Mouse (Mus musculus): ENCODE data around the gene Aqp7. TPM values are rescaled to one million over a fixed set of nuclear protein-coding genes. Genes with fewer than 3 reads are reported as not detected.

Aqp7 gene
- total and polyA plus RNA-seq, 3 experiments = 0.10 TPM; not detected in 2

- H3K4me1 ChIP-seq (ENCODE audit: control insufficient read depth in 1 of 2, insufficient read depth in 2 of 2) = no peaks in the 10 kb centered on the region
- H3K36me3 ChIP-seq (replicated peaks in 1 of 2; ENCODE audit: control insufficient read depth in 1 of 2, insufficient read depth in 1 of 2, low read length in 1 of 2) = no peaks in the 10 kb centered on the region
- H3K9me3 ChIP-seq (replicated peaks; ENCODE audit: low read length) = no peaks in the 10 kb centered on the region
- no peak overlapping the region for H3K4me3 ChIP-seq (replicated peaks in 1 of 3; ENCODE audit: low read depth in 2 of 3, low read length in 2 of 3, poor library complexity in 1 of 3)
- dilution Hi-C loops (cut with MboI; ENCODE audit: extremely low pct_ligation_motif_present, extremely low pct_unique_long_range_greater_than_20kb, low sequenced_read_pairs) (no loop called here), in situ Hi-C loops (cut with MboI; ENCODE audit: low pct_ligation_motif_present, low pct_unique_long_range_greater_than_20kb, low sequenced_read_pairs) (no loop called here)
- H3K27me3 ChIP-seq (replicated peaks) = peaks cover 51% of the 10 kb centered on the region
- no peak overlapping the region for H3K9ac ChIP-seq (ENCODE audit: insufficient read depth, low read depth)
- no peak for DNase-seq (ENCODE audit: extremely low read depth)
- H3K27ac ChIP-seq (ENCODE audit: insufficient read depth, low read depth) = no peak overlapping the region
- H3K4me2 ChIP-seq (ENCODE audit: insufficient read depth, low read depth, poor library complexity, severe bottlenecking) = no peak overlapping the region
- TF ChIP-seq JUN (IDR thresholded peaks at IDR 0.05; ENCODE audit: insufficient read depth, low read depth, low read length) (no peak), MYC (IDR thresholded peaks at IDR 0.05; ENCODE audit: low read depth, low read length) (no peak), RAD21 (IDR thresholded peaks at IDR 0.05; ENCODE audit: low read depth, low read length) (peak; percentile 12), CTCF (conservative IDR thresholded peaks at IDR 0.05 in 1 of 2, IDR thresholded peaks at IDR 0.05 in 1 of 2; ENCODE audit: low read depth in 2 of 2, low read length in 2 of 2) (peak in 1 of 2 experiments; percentile 40; a peak in 2 of 4 replicates), RCOR1 (conservative IDR thresholded peaks at IDR 0.05; ENCODE audit: low read depth, low read length) (no peak), JUND (conservative IDR thresholded peaks at IDR 0.05; ENCODE audit: low read depth, low read length) (no peak), SIN3A (IDR thresholded peaks at IDR 0.05; ENCODE audit: low read length) (no peak), IRF4 (IDR thresholded peaks at IDR 0.05; ENCODE audit: low read depth, low read length) (no peak)
- H3K79me2 ChIP-seq (replicated peaks; ENCODE audit: control insufficient read depth, extremely low read depth, insufficient read depth, poor library complexity, severe bottlenecking) = no peaks in the 10 kb centered on the region
Observed at GRCm38 (mm10) chr4:41043961-41044360, 4.0 kb downstream of the Aqp7 start.

- H3K4me1 ChIP-seq (ENCODE audit: control insufficient read depth in 1 of 2, insufficient read depth in 2 of 2) = no peaks in the 10 kb centered on the region
- H3K4me2 ChIP-seq (ENCODE audit: insufficient read depth, low read depth, poor library complexity, severe bottlenecking) = no peak overlapping the region
- no peak overlapping the region for H3K27ac ChIP-seq (ENCODE audit: insufficient read depth, low read depth)
- H3K9ac ChIP-seq (ENCODE audit: insufficient read depth, low read depth) = no peak overlapping the region
- H3K36me3 ChIP-seq (replicated peaks in 1 of 2; ENCODE audit: control insufficient read depth in 1 of 2, insufficient read depth in 1 of 2, low read length in 1 of 2) = no peaks in the 10 kb centered on the region
- no peak for TF ChIP-seq RCOR1 (conservative IDR thresholded peaks at IDR 0.05; ENCODE audit: low read depth, low read length)
- TF ChIP-seq JUND (conservative IDR thresholded peaks at IDR 0.05; ENCODE audit: low read depth, low read length) = no peak
- no peak for TF ChIP-seq CHD2 (IDR thresholded peaks at IDR 0.05; ENCODE audit: low read length)
- no peak for TF ChIP-seq SMC3 (IDR thresholded peaks at IDR 0.05; ENCODE audit: low read depth, low read length)
- no peak for TF ChIP-seq MEF2A (IDR thresholded peaks at IDR 0.05; ENCODE audit: borderline replicate concordance, low read depth, low read length)
- TF ChIP-seq KAT2A (IDR thresholded peaks at IDR 0.05; ENCODE audit: insufficient replicate concordance, low read length) = no peak
- TF ChIP-seq USF2 (conservative IDR thresholded peaks at IDR 0.05; ENCODE audit: low read depth, low read length) = no peak
- TF ChIP-seq ETS1 (conservative IDR thresholded peaks at IDR 0.05; ENCODE audit: low read depth, low read length) = no peak
- TF ChIP-seq MXI1 (IDR thresholded peaks at IDR 0.05; ENCODE audit: low read depth, low read length) = no peak
- H3K9me3 ChIP-seq (replicated peaks; ENCODE audit: low read length) = no peaks in the 10 kb centered on the region
- dilution Hi-C loops (cut with MboI; ENCODE audit: extremely low pct_ligation_motif_present, extremely low pct_unique_long_range_greater_than_20kb, low sequenced_read_pairs) = no loop called here
- peaks cover 48% of the 10 kb centered on the region for H3K27me3 ChIP-seq (replicated peaks)
- H3K4me3 ChIP-seq (replicated peaks in 1 of 3; ENCODE audit: low read depth in 2 of 3, low read length in 2 of 3, poor library complexity in 1 of 3) = no peak overlapping the region
- no peaks in the 10 kb centered on the region for H3K79me2 ChIP-seq (replicated peaks; ENCODE audit: control insufficient read depth, extremely low read depth, insufficient read depth, poor library complexity, severe bottlenecking)
- in situ Hi-C loops (cut with MboI; ENCODE audit: low pct_ligation_motif_present, low pct_unique_long_range_greater_than_20kb, low sequenced_read_pairs) = no loop called here
- no peak for DNase-seq (ENCODE audit: extremely low read depth)
Observed at GRCm38 (mm10) chr4:41042880-41043279, 5.1 kb downstream of the Aqp7 start.

Measured in CH12.LX (cell line).